Mouse (Mus musculus) effector memory CD4-positive, alpha-beta T cell, adult 5 months (primary cell): ENCODE measurements around the gene Picalm. TPM values are rescaled to one million over a fixed set of nuclear protein-coding genes. Genes with fewer than 3 reads are reported as not detected.

Experiments
- polyA plus RNA-seq: library from polyadenylated mRNA; unstranded; fragments of 100-300 nt; shearing (Covaris generic); gene quantifications from one replicate; pipeline ENCODE4 v1.2.1, GENCODE M21; 2017

Gene Picalm
- polyA plus RNA-seq = 57.5 TPM

DNA sequence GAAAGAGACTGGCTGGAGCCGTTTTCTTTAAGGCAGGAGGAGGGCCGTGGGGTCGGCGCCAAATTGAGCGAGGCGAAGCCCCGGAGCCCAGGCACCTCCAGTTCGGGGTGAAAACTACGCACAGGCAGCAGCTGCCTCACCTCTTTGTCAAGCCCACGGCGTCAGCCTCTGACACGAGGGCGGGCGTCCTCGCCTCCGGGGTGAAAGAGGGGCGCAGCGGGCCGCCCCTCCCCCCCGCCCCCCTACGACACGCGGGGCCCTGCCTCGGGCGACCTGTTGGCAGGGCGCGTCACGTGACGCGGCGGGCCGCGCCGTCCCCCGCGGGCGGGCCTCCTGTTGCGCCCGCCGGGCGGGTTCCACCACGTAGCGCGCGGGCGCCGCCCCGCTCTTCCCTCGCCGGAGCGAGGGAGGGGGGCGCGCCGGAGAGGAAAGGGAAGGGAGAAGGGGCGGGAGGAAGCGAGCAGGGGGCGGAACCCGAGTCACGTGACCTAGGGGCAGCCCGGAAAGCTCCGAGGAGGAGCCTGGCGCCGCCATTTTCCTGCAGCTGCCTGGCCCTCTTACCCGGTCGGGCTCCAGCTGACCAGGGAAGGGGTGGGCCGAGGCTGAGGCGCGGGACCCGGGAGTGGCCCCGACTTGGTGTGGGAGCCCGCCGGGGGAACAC lies at the start of gene Picalm:
Picalm (plus strand) TSS at position 482 of the 661 bp plus-strand sequence.

Other genes with a start within 250 kb of the Picalm start
- not detected for gene Ccdc81, start 226.6 kb upstream of the Picalm start, polyA plus RNA-seq
- gene Hikeshi, start 189.0 kb upstream of the Picalm start, polyA plus RNA-seq = 52.9 TPM
- gene Eed, start 149.2 kb upstream of the Picalm start, polyA plus RNA-seq = 176 TPM
- gene Ccdc83, start 135.6 kb downstream of the Picalm start, polyA plus RNA-seq = not detected
- 62.3 TPM for gene Sytl2, start 172.0 kb downstream of the Picalm start, polyA plus RNA-seq